Mouse (Mus musculus): Measurements from ENCODE around the gene Ly6g6d. TPM values are rescaled to one million over a fixed set of nuclear protein-coding genes. Genes with fewer than 3 reads are reported as not detected.

Gene Ly6g6d
- 19.4 and 23.3 TPM in 2 replicates for polyA plus RNA-seq (2012; rRNA removed)

GRCm38 (mm10) chr17:35077786-35078233, at the start of gene Ly6g6d:
Gene Ly6g6d (minus strand): TSS chr17:35078065.

DNA sequence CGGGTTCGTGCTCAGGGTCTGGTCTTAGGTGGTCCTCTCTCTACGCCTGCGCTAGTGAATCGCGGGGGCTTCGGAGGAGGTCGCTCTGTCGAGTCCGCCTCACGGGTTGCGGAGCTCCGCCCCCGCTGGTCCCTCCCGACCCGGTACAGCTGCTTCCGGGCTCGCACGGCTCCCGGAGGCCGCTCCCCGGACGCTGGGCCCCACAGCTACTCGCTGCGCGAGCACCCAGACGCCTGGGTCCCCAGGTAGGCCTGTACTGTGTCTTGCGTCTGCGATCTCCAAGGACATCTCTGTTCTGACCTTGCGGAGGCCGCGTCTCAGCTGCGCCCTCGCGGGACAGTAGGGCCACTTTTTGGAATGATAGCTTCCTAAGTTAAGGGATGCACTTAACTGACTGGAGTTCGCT, 48.3 kb upstream of the Ly6g6d start, which contains the start of gene D17H6S53E:
Gene D17H6S53E, plus strand, starts transcription at position 168 of the 406 bp plus-strand sequence.

DNA sequence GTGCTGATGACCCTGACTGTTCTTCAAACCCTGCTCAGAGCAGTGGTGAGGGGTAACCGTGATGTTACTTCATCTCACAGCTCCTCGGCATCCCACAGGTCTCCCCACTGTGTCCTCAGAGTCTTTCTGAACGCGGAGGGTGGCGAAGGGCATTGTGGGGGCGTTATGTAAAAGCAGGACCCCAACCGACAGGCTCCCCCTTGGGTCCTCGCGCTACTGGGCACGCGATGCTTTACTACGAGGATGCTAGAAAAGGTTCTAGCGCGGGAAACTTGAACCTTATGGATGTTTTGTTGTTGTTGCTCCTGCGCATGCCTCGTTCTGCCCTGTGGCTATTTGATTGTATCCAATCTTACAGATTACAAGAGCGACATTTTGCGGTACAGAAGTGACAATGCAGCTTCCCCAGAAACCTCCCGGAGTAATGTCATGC, 44.0 kb upstream of the Ly6g6d start, which contains the start of gene Csnk2b:
Gene Csnk2b, minus strand, starts transcription at position 183 of the 433 bp plus-strand sequence.

GRCm38 (mm10) chr17:35121143-35121799, 43.4 kb upstream of the Ly6g6d start, which contains the start of gene Gpank1:
Gene Gpank1 (plus strand): TSS chr17:35121455.

DNA sequence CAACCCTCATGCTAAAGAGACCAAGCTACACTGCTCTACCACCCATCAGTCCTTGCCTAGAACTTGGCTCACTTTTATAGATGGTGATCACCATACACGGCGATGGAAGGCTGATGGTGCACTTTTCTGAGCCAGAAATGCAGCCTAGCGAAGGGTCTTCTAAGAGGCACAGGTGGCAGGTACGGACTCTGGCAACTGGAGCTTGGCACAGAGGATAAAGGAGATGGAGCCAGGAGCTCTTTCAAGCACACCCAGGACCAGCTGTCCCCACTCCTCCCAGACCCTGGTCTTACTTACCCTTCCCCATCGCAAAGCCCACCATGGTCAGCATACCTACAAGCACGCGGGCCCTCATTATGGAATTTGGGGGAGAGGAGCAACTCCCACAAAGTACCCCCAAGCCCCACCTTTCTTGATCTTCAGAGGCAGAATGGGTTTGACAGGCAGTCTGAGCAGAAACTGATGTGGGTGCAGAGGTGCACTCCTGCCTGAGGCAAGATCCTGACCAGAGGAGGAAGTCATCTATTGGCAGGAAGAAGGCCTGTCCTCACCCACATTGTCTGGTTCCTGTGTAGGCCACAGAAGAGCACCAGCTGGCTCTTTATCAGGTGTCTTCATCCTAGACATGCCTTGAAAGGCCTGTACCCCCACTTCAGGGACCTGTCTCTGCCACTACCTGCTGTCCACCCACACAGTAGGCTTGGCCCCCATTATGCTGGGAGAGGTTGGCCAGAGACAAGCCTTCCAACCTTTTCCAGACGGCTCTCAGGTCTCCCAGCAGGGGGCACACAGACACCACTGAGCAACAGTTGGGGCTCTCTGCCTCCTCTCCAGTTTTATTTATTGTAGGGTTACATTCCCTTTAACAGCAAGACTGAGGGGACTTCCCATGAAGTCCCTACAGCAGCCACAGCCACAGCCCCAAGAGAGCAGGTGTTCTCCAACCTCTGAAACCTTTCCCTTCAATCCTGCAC, 37.5 kb upstream of the Ly6g6d start, which contains the start of gene Ly6g5b:
Gene Ly6g5b, minus strand, starts transcription at position 383 of the 974 bp plus-strand sequence.

DNA sequence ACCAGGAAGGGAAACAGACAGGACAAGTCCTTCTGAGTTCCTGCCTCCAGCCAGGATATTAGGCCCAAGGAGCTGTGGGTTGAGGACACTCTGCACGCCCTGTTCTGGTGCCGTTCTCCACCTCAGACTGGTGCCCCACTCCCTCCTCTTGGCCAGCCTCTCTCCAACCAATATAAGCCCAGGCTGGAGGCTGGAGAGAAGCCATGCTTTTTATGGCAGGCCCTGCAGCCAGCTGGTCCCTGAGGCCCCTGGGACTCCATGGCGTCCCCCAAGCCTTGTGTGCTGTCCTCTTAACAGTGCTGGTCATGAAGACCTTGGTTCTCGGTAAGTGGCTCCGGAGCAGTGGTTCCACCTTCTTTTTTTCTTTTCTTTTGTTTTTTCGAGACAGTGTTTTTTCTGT, 30.2 kb upstream of the Ly6g6d start, which contains the start of gene Ly6g5c:
Gene Ly6g5c, plus strand, starts transcription at position 183 of the 400 bp plus-strand sequence.

DNA sequence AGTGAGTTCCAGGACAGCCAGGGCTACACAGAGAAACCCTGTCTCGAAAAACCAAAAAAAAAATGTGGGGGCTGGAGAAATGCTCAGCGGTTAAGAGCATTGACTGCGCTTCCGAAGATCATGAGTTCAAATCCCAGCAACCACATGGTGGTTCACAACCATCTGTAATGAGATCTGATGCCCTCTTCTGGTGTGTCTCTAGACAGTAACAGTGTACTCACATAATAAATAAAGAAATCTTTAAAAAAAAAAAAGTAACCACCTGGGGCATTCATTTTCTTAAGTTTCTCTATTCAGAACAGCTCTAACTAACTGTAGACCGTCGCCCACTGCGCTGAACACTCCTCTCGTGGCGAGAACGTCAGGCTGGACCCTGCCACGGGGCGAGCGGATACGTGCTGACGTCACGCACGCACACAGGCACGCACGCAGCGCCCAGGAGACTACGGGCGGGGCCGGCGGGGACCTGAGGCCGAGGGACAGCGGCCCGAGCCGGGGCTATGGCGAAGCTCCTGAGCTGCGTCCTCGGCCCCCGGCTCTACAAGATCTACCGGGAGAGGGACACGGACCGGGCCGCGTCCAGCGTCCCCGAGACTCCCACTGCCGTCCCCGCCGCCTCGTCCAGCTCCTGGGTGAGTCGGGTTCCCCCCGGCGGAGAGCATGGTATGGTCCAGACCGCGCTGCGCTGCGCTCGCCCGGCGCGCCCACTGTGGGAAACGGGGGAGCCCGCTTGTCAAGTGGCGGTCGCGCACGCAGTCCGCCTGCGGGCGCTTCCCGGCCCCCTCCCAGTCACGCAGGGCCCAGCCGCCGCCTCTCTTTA, 11.2 kb upstream of the Ly6g6d start, which contains the start of gene Abhd16a:
Gene Abhd16a, plus strand, starts transcription at position 439 of the 820 bp plus-strand sequence.

DNA sequence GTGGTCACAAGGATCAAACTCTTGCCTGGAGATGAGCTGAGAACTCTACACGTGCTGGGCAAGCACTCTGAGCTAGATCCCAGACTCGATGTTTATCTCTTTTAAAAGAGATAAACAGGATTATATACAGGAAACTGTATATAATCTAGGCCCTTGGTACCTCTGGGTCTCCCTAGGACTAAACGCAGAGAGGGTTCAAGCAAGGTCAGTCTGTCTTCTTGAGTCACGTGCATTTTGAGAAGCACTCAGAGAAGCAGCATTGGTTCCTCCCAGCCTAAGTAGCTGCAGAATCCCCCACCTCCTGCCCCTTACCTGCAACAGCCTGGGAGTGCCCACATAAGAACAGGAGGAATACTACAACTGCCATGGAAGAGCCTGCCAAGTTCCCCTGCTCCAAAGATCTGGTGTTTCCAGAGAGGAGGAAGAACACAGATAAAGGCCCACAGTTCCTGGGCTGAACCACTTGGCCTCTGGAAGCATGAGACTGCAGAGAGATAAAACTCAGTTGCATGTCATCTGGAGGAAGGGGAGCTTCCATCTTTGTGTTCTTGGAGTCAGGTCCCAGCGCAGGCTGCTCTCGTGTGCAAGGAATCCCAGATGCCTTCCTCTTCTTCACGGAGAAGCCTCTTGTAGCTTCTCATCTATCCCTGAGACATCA, 7.5 kb upstream of the Ly6g6d start, which contains the start of gene Ly6g6f:
Gene Ly6g6f, minus strand, starts transcription at position 403 of the 658 bp plus-strand sequence.

GRCm38 (mm10) chr17:35076507-35077176, 1.2 kb downstream of the Ly6g6d start, which contains the start of gene Ly6g6e:
Gene Ly6g6e (plus strand): TSS chr17:35076902.

GRCm38 (mm10) chr17:35066084-35066483, 11.8 kb downstream of the Ly6g6d start, which contains the start of gene Mpig6b:
Gene Mpig6b (minus strand): TSS chr17:35066184.

DNA sequence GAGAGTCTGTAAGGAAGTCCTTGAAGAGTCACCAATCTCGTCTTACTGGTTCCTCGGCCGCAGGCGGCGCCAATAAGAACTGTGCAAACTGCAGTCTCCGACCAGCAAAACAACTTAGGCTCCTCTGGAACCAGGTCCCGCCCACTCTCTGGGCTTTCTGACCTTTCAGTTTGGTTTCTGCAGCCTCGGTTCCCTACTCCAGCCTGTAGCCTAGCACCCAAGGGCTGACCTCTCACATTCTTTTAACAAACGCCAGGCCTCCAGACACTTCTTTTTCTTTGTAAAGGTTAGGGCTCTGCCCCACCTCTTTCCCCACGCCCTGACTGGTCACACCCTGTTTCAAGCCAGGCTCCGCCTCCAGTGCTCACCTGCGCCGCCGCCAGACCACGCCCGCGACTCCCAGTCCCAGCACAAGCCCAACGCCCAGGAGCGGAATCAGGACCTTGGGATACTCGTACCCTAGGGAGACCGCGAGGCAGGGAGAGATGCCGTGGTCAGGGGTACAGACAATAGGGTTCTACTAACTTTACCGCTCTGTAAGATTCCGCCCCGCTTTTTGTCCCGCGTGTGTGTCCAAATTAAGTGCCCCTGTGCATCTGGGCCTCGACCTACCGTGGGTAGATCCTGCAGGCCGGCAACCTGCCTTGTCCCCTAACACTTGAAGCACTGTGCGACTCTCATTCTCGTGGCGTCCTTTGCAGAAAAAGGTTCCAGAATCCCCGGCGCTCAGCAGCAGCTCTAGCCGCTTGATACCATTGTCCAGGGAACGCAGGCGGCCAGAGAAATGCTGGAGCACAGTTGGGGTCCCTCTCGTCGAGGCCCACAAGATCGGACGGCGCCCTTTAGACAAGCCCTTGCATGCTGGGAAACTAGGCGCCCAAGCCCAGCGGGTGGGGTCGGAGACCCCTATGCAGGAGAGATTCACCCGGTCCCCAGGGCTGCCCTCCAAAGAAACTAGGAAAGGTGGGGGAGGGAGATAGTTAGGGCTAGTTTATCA, 12.6 kb downstream of the Ly6g6d start, which contains the start of gene Ly6g6c:
Gene Ly6g6c, plus strand, starts transcription at position 438 of the 997 bp plus-strand sequence.

DNA sequence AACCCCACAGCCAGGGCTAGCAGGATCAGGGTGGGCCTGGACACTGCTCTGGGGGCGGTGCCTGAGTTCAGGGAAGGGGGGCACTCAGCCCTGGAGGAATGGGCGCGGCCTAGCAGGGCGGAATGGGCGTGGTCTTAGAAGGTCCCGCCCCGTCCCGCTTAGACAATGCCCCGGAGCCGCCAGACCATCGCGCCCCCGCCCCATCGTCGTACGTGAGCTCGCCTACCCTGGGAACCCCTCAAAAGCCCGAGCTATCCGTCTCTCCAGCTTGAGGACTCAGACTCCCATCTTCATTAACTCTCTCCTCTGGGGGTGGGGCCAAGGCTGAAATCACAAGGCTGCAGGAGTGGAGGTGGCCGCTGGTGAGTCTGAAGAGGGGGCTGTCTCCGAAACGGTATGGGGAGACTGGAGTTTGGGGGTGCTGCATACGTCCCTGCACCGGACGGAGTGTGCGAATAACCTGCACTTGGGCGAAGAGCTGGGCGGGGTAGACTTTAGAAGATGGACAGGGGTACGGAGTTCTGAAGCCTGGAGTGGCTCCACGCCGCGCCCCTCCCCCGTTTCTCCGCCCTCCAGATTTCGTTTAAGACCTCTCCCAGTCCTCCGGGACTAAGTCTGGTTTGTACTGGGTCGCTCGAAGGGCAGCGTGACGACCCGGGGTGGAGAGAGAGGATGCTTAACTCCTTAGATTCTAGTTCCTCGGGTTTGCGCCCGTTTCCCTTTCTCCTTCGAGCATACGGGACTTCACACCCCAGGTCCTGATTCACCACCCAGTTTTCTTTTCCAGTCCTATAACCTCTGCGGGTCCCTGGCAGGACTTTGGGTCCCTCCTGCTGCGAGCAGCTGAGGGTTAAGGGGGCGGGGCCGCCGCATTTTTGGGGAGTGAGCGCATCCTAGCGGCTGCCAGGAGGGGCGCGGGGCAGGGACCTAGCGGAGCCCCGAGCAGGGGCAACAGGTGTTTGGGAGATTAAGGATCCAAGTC, 18.7 kb downstream of the Ly6g6d start, which contains the start of gene Ddah2:
Gene Ddah2, plus strand, starts transcription at position 125 of the 982 bp plus-strand sequence.

GRCm38 (mm10) chr17:35049561-35050016, 28.3 kb downstream of the Ly6g6d start, which contains the start of gene Clic1:
Gene Clic1 (plus strand): TSS chr17:35049966.

DNA sequence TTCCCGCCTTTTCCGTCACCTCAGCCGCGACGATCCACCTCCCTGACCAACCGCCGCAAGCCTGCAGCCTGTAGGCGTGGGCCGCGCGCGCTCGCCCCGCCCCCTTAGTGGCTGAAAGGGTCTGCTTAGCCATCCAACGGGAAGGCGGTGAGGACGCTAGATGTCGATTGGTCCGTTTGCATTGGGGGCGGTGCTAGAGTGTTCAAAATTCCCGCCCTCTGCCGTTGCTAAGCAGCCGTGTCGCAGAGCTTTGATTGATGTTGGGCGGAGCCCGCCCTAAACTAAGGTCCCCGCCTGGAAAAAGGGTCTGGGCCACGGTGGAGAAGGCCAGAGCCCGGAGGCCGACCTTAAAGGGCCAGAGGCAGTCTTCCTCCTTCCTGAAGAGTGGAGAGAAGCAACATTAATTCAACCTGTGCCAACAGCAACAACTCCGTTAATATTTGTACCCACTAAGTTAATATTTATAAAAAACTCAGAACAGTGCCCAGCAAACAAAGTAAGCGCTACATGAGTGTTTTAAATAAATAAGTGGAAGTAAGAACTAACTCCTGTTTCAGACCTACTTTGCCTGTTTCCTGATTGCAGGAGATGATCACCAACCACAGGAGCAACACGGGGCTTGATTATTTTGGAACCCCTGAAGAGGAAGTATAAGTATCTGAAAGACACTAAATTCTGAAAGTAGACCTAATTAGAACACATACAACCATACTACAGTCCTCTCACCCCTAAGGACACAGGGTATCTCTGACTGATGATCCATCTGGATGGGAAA, 31.0 kb downstream of the Ly6g6d start, which contains the start of gene Msh5:
Gene Msh5, minus strand, starts transcription at position 65 of the 775 bp plus-strand sequence.

DNA sequence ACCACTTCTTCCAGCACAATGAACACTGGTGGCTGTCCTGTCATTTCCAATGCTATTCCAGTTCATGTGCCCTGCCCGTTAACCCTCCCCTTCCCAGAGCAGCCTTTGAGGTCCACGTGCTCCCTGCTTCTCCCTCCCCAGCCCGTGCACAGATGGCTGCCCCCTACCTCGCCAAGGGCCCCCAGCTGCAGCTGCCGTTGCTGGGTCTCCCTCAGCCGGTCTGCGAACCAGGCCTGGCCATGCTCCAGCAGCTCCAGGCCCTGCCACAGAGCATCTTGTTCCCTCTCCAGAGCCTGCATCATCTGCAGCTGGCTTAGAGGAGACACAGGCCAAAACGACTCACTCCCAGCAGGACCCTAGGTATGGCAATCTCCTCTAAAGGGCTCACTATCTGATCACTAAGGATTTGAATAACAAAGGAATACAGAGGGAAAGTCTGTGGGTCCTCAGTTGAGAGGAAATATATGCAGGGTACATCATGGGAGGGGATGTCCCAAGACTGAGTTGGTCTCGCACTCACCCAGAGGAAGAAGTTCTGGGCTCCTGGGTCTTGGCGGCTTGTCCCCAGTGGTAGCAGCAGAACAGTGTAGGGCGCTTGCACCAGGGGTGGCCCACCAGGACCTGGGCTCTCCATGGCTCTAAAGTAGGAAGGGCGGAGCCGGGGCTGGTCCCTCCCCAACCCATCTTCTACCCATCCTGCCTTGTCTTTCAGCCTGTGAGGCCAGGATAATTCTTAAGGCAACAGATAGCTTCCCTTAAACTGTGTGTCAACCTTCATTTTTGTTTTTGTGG, 50.4 kb downstream of the Ly6g6d start, which contains the start of gene Sapcd1:
Gene Sapcd1, minus strand, starts transcription at position 740 of the 792 bp plus-strand sequence.

Measured in colon, adult 2 months (tissue).